Mouse (Mus musculus): ENCODE measurements around the gene Olfr1512.

- TF ChIP-seq CTCF (IDR thresholded peaks at IDR 0.05; ENCODE audit: control insufficient read depth, insufficient read depth, low read length) (no peak), POLR2A (IDR thresholded peaks at IDR 0.05; ENCODE audit: borderline replicate concordance, control insufficient read depth, low read depth, low read length) (no peak)
Measured at GRCm38 (mm10) chr14:52325890-52326289, 53.1 kb downstream of the Olfr1512 start.

Measured in bone marrow, adult 2 months (tissue).